Mouse (Mus musculus) embryonic facial prominence, embryonic 10.5 days (tissue): Measurements from ENCODE around the gene Defb13. TPM values are rescaled to one million over a fixed set of nuclear protein-coding genes. Genes with fewer than 3 reads are reported as not detected.
A peak's percentile ranks its signal among the peaks of the same experiment; 100 is the strongest.

Source experiments
- DNase-seq: peaks from one replicate; pipeline ENCODE4 v3.0.0-alpha.2; 2017; ENCODE audit warnings: low spot score
- H3K27ac ChIP-seq: fragments of 300-500 bp; sonication (generic); replicated peaks from 2 replicates; pipeline ENCODE4 v1.5.1; 2016; ENCODE audit warnings: mild to moderate bottlenecking
- H3K27me3 ChIP-seq: fragments of 300-500 bp; sonication (generic); replicated peaks from 2 replicates; pipeline ENCODE4 v1.6.1; 2016; ENCODE audit warnings: low read depth, mild to moderate bottlenecking; ENCODE audit not compliant: poor library complexity, severe bottlenecking
- H3K36me3 ChIP-seq: fragments of 300-500 bp; sonication (generic); replicated peaks from 2 replicates; pipeline ENCODE4 v1.6.1; 2016; ENCODE audit warnings: mild to moderate bottlenecking, moderate library complexity
- H3K4me1 ChIP-seq: fragments of 300-500 bp; sonication (generic); 2 replicates; pipeline ENCODE4 v1.6.1; 2016
- H3K4me3 ChIP-seq: fragments of 300-500 bp; sonication (generic); 2 replicates; pipeline ENCODE4 v1.5.1; 2016; ENCODE audit warnings: mild to moderate bottlenecking, moderate library complexity
- H3K9me3 ChIP-seq: fragments of 300-500 bp; sonication (generic); 2 replicates; pipeline ENCODE4 v1.6.1; 2016; ENCODE audit warnings: mild to moderate bottlenecking
- WGBS: fragments of 180-500 bp; shearing (Covaris S2); methylation state at CpG from one replicate; pipeline ENCODE4 v1.1.7; 2016; 5-methylcytosine and 5-hydroxymethylcytosine counted together
- polyA plus RNA-seq: library from polyadenylated mRNA; unstranded; fragments of >200 nt; fragmentation: Nextera tagmentation; extraction: Ambion mirVana; gene quantifications from 2 replicates; pipeline ENCODE4 v1.2.1, GENCODE M21; 2016

Gene Defb13
- polyA plus RNA-seq, 1 experiment from 2014 or later = not detected

DNA sequence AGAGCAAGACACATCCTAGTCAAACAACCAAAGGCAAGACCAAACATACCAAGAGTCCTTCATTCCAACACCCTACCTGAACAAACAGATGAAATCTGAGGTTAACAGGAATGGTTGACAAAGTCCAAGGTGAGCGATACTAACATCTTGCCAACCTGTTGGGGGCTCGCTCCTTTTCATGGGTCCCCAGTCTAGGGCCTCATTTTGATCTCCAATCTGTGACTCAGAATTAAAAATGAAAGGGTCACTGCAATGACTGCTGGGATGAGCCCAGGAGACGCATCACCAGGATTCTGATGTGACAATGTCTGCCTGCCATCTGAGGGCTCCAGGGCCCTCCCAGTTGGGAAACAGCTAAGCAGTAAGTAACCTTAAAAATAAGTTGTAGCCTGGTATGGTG lies 22.9 kb downstream of the Defb13 start, which contains the start of gene Ccdc70:
Gene Ccdc70, plus strand, starts transcription at position 301 of the 400 bp plus-strand sequence.
- no peaks in the 10 kb centered on the region for H3K27me3 ChIP-seq
- no peak for DNase-seq
- H3K36me3 ChIP-seq = no peaks in the 10 kb centered on the region
- 90% methylated on average over 3 of the region's 3 CpGs for WGBS
- no peak within 1 kb of the TSS for H3K27ac ChIP-seq
- no peaks in the 10 kb centered on the region for H3K9me3 ChIP-seq
- H3K4me3 ChIP-seq = no peak within 1 kb of the TSS
- H3K4me1 ChIP-seq = no peaks in the 10 kb centered on the region

DNA sequence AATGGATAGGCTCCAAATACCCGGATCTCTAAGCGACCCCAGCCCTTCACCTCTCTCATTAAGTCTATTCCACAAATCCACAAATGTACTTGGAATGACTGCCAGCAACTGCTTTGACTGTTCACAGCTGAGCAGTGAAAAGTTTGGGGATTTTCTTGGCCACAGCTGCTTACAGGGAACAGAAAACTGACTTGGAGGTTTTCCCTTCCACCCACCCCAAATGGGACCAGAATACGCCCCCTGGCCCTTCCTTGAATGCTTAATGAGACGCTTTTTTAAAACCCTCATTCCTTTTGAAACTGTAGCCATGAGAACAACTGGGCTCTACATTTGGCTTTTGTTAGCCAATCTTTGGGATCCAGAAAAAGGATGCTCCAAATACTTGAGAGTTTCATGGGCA lies 31.6 kb downstream of the Defb13 start:
- no peak overlapping the region for H3K4me3 ChIP-seq
- no peaks in the 10 kb centered on the region for H3K27me3 ChIP-seq
- H3K9me3 ChIP-seq = no peaks in the 10 kb centered on the region
- no peaks in the 10 kb centered on the region for H3K36me3 ChIP-seq
- H3K27ac ChIP-seq = no peak overlapping the region
- WGBS = 66% methylated on average over 4 of the region's 4 CpGs
- no peak for DNase-seq
- no peaks in the 10 kb centered on the region for H3K4me1 ChIP-seq

DNA sequence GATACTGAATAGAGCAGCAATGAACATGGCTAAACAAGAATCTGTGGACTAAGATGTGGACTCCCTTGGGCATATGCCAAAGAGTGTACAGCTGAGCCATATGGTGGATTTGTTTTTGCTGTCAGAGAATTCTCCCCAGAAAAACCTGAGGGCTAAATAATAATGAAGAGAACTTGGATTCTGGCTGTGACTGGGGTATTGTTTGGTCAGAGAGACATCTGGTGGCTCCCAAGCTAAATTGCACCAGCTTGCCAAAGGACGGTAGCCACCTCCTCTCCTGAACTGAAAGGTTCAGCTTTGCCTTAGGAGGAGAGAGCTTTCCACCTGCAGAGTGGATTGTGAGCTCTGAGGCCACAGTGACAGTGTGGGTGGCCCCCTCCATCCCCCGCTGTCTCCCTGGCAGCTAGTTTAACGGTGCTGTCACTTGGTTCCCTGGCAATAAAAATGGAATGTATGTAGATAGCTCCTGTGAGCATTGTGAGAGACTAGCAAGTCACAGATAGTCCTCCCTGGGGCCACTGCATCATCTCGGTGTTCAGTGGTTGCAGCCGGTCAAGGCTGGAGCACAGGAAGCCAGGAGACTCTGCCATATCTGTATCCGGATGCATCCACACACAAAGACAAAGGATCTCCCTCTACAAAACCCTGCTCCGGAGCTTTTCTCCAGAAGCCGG lies 35.2 kb downstream of the Defb13 start:
- no peaks in the 10 kb centered on the region for H3K9me3 ChIP-seq
- WGBS = 66% methylated on average over 8 of the region's 8 CpGs
- no peak overlapping the region for H3K27ac ChIP-seq
- H3K4me1 ChIP-seq = no peaks in the 10 kb centered on the region
- no peaks in the 10 kb centered on the region for H3K27me3 ChIP-seq
- no peak for DNase-seq
- no peaks in the 10 kb centered on the region for H3K36me3 ChIP-seq
- H3K4me3 ChIP-seq = no peak overlapping the region

DNA sequence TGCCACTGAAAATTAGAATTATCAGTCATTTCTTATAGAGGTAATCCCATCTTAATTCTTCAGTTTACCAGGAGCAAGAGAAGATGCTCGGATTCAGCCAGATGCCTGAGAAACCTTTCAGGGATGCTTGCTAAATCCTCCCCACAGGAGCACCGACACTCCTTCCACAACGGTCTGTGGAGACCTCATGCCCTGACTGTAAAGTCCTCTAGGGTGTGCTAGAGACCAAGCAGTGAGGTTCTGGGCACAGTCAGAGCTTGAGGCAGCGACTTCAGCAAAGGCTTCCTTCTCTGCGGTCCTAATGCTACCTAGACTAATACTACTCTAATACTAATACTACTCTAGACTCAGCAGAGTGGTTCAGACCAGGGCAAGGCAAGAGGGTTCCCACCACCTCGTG lies 45.6 kb downstream of the Defb13 start:
- H3K27ac ChIP-seq = no peak overlapping the region
- WGBS = 22% methylated on average over 6 of the region's 6 CpGs
- H3K4me1 ChIP-seq = no peaks in the 10 kb centered on the region
- no peak overlapping the region for H3K4me3 ChIP-seq
- H3K36me3 ChIP-seq = no peaks in the 10 kb centered on the region
- no peaks in the 10 kb centered on the region for H3K9me3 ChIP-seq
- H3K27me3 ChIP-seq = no peaks in the 10 kb centered on the region
- peak; percentile 29 for DNase-seq

DNA sequence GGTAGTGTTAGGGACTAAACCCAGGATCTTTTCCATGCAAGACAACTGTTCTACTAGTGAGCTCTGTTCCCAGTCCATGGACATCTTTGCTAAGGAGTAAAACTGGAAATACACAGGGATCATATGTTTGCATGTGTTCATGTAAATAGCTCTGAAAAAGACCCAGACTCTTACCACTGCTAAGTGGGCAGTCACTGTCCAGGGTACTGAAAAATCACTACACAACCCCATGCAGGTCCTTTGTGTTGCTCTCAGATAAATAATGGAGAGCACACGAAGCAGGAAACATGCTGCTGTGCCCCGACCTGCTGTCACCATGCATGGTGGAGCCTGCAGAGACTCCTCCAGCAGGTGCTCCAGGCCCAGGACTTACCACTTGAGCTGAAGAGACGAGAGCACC lies 48.6 kb downstream of the Defb13 start:
- Histone ChIP-seq H3K4me1 (no peaks in the 10 kb centered on the region), H3K36me3 (no peaks in the 10 kb centered on the region), H3K27ac (no peak overlapping the region), H3K4me3 (no peak overlapping the region), H3K9me3 (no peaks in the 10 kb centered on the region), H3K27me3 (no peaks in the 10 kb centered on the region)
- peak; percentile 16 for DNase-seq
- 53% methylated on average over 3 of the region's 3 CpGs for WGBS

Other genes starting within 250 kb of the Defb13 start
- not detected in 2 replicates for gene AY761184, start 243.1 kb upstream of the Defb13 start, polyA plus RNA-seq
- not detected in 2 replicates for gene Defa24, start 212.3 kb upstream of the Defb13 start, polyA plus RNA-seq
- gene Defb50, start 123.2 kb upstream of the Defb13 start, polyA plus RNA-seq = not detected in 2 replicates
- not detected in 2 replicates for gene Defb2, start 106.8 kb upstream of the Defb13 start, polyA plus RNA-seq
- not detected in 2 replicates for gene Defb10, start 87.9 kb upstream of the Defb13 start, polyA plus RNA-seq
- not detected in 2 replicates for gene Defb9, start 61.3 kb upstream of the Defb13 start, polyA plus RNA-seq
- gene Defb11, start 40.4 kb upstream of the Defb13 start, polyA plus RNA-seq = 0.82 TPM in 1 of 2 replicates, not detected in the other
- not detected in 2 replicates for gene Defb15, start 14.1 kb upstream of the Defb13 start, polyA plus RNA-seq
- gene Defb35, start 8.4 kb upstream of the Defb13 start, polyA plus RNA-seq = not detected in 2 replicates
- not detected in 2 replicates for gene Fam90a1a, start 12.0 kb downstream of the Defb13 start, polyA plus RNA-seq
- not detected in 2 replicates for gene Ccdc70, start 23.0 kb downstream of the Defb13 start, polyA plus RNA-seq
- 1.9 and 2.1 TPM in 2 replicates for gene Atp7b, start 113.5 kb downstream of the Defb13 start, polyA plus RNA-seq
- gene Alg11, start 114.0 kb downstream of the Defb13 start, polyA plus RNA-seq = 41.7 and 45.1 TPM in 2 replicates
- 0.15 TPM in 1 of 2 replicates, not detected in the other for gene Nek5, start 178.3 kb downstream of the Defb13 start, polyA plus RNA-seq
- 6.8 and 7.3 TPM in 2 replicates for gene Nek3, start 219.7 kb downstream of the Defb13 start, polyA plus RNA-seq
- gene Ckap2, start 239.1 kb downstream of the Defb13 start, polyA plus RNA-seq = 48.6 and 51.9 TPM in 2 replicates
- gene Vps36, start 246.0 kb downstream of the Defb13 start, polyA plus RNA-seq = 41.7 and 44.5 TPM in 2 replicates